Mouse (Mus musculus): Measurements from ENCODE around the gene Hivep3.

- TF ChIP-seq GATA1 (IDR thresholded peaks at IDR 0.05; ENCODE audit: low read depth, low read length) = no peak
- no peak for TF ChIP-seq CTCF (IDR thresholded peaks at IDR 0.05 in 2 of 3, conservative IDR thresholded peaks at IDR 0.05 in 1 of 3; ENCODE audit: control insufficient read depth in 1 of 3, insufficient read depth in 1 of 3, low read depth in 2 of 3, low read length in 3 of 3, poor library complexity in 1 of 3, severe bottlenecking in 1 of 3)
- no peak for TF ChIP-seq ZMIZ1 (IDR thresholded peaks at IDR 0.05; ENCODE audit: low read depth, low read length)
- no peak for TF ChIP-seq HCFC1 (IDR thresholded peaks at IDR 0.05; ENCODE audit: low read depth, low read length)
- TF ChIP-seq TAL1 (IDR thresholded peaks at IDR 0.05; ENCODE audit: low read length) = no peak
- TF ChIP-seq NELFE (IDR thresholded peaks at IDR 0.05; ENCODE audit: low read depth, low read length) = no peak
Observed at GRCm38 (mm10) chr4:119966105-119967072, 232.8 kb downstream of the Hivep3 start.

Measured in MEL (cell line).